Mouse (Mus musculus) layer of hippocampus, adult 18-20 months (tissue): Measurements from ENCODE around the gene Map1lc3a. TPM values are rescaled to one million over a fixed set of nuclear protein-coding genes. Genes with fewer than 3 reads are reported as not detected.

Source experiments
- DNase-seq, 2 experiments: peaks; one replicate each; pipeline ENCODE4 v3.0.0; 2022; ENCODE audit warnings: low spot score in 2 of 2
- long read RNA-seq: library from polyadenylated mRNA; stranded (forward); transcript quantifications from one replicate; pipeline ENCODE4 v2.0.0, GENCODE M21; 2021
- total RNA-seq, 2 experiments: library from RNA; stranded (reverse); gene quantifications; 2 replicates each; pipeline ENCODE4 v1.2.3; 2021

Map1lc3a gene
- total RNA-seq, result 100 to 1,000 TPM; 245 to 249 TPM
- long read RNA-seq, transcript Map1lc3a-203 (3 exons, 826 nt), result minor isoform, 16 of 81 reads
- long read RNA-seq, transcript Map1lc3a-201 (4 exons, 1,112 nt), result major isoform, 60 of 81 reads
- long read RNA-seq, partial matches to known transcripts, result 4 of 81 reads
- long read RNA-seq, other reads (novel, unspliced or antisense), result 1 of 81 reads

- DNase-seq, result peak; percentile 97 to 98
Observed at GRCm38 (mm10) chr2:155276195-155276594, at the start of gene Map1lc3a. Gene Map1lc3a (plus strand): TSS chr2:155276297.

GRCm38 (mm10) chr2:155235746-155236361 lies 40.2 kb upstream of the Map1lc3a start:
- no peak for DNase-seq

GRCm38 (mm10) chr2:155236362-155236992 lies 39.6 kb upstream of the Map1lc3a start, which contains the start of gene Dynlrb1:
Gene Dynlrb1 (plus strand): TSS chr2:155236533.
- DNase-seq, result peak; percentile 97 to 100

GRCm38 (mm10) chr2:155237276-155237675 lies 38.8 kb upstream of the Map1lc3a start:
- DNase-seq, result no peak

DNA sequence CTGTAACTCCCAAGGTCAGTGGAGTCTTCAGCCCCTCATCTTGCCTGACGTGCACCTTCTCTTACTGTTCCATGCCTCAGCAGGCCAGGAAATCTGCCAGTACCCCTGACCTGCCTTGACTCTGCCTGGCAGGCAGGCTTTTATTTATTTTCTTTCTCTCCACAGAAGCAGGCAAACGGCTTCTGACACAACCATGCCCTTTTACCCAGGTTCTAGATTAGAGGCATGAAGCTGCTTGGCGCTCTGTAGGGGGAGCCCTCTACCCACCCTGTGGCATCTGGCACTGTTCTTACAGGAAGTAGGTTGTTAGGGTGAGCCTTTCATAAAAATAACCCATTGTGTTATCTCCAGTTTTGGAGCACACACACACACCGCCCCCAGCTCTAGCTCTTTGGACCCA lies 35.2 kb upstream of the Map1lc3a start:
- DNase-seq, result no peak

DNA sequence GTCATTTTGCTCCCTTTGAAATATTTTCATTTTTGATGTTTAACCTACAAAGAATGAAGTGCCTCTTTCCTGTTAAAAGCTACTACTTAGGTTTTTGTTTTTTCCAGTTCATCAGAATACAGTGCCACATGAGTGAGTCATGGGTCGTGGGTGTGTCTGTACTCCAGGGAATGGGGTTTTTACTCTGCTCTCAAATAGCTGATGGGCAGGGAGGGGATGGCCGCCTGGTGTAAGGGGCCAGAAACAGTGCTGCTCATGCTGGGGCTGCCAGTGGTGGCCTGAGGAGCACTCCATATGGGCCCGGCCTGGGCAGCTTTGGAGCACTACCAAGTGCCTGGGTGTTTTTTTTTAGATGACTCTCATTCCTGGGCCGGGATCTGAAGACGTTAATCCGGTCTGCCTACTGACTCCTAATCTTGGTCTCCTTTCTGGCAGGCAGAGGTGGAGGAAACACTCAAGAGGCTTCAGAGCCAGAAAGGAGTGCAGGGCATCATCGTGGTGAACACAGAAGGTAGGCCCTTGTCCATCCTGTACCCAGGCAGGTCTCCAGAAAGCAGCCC lies 33.7 kb upstream of the Map1lc3a start:
- DNase-seq, result no peak

- DNase-seq, result no peak
Observed at GRCm38 (mm10) chr2:155246231-155246630, 29.9 kb upstream of the Map1lc3a start.

- DNase-seq, result no peak
Observed at GRCm38 (mm10) chr2:155248206-155248605, 27.9 kb upstream of the Map1lc3a start.

- DNase-seq, result no peak
Observed at GRCm38 (mm10) chr2:155248718-155249117, 27.4 kb upstream of the Map1lc3a start.

GRCm38 (mm10) chr2:155249588-155249987 lies 26.5 kb upstream of the Map1lc3a start:
- no peak for DNase-seq

- no peak for DNase-seq
Observed at GRCm38 (mm10) chr2:155265526-155265925, 10.6 kb upstream of the Map1lc3a start.

- no peak for DNase-seq
Observed at GRCm38 (mm10) chr2:155266896-155267295, 9.2 kb upstream of the Map1lc3a start.

DNA sequence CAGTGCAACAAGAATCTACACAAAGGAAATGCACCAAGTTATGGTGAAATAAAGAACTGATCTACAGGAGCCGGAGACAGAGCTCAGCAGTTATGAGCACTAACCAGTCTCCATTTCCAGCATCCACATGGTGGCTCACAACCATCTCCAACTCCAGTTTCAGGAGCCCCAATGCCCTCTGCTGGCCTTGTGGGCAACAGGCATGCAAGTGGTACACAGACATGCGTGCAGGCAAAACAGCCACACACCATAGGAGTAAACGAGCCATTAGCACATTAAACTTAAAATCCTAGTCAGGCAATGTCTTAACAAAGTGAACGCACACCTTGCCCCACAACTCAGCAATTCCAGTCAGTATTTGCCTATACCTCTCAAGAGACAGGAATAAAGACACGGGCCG lies 4.1 kb upstream of the Map1lc3a start:
- no peak for DNase-seq

DNA sequence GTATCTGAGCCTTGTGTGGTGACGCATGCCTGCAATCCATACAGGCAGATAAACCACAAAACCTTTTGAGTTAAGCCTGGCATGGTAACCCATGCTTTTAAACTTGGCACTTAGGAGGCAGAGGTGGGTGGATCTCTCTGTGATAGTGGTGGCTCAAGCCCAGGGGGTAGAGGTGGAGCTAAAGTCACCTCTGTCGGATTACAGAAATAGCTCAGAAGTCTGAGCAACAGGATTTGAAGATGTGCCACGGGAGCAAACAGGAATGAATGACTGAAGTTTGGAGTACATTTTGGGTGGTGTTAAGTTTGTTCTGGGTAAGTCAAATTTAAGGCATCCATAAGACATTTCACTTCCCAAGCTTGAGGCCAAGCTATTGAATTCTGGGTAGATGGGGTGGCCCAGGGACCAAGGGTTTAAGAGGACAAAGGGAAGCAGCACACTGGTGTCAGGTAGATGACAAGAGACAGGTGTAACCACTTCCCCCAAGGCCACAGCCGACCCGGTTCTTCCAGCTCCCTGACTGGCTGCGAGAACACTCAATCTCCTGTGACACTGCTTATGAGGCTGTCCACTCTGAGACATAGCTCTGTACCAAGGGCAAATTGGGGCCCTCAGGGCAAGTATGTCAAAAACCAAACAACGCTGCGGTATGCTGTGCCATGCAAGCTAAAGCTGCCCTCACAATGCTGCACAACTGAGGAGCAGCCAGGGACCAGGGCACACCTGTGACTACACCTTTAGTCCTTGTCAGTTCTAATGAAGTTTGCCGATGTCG lies 3.5 kb upstream of the Map1lc3a start:
- no peak for DNase-seq

DNA sequence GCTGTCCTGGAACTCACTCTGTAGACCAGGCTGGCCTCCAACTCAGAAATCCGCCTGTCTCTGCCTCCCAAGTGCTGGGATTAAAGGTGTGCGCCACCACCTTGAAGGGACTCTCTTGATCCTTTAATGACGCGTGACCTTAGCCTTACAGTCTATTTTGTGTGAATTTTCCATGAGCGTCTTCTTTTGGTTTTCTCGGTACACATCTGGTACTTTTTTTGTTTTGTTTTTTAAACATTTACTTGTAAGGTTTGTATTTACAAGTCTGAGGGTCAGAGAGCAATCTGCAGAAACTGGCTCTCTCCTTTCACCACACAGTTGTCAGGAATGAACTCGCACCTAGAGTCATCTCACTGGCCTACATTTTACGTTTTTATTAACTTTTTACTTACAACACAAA lies 2.5 kb upstream of the Map1lc3a start:
- DNase-seq, result no peak

DNA sequence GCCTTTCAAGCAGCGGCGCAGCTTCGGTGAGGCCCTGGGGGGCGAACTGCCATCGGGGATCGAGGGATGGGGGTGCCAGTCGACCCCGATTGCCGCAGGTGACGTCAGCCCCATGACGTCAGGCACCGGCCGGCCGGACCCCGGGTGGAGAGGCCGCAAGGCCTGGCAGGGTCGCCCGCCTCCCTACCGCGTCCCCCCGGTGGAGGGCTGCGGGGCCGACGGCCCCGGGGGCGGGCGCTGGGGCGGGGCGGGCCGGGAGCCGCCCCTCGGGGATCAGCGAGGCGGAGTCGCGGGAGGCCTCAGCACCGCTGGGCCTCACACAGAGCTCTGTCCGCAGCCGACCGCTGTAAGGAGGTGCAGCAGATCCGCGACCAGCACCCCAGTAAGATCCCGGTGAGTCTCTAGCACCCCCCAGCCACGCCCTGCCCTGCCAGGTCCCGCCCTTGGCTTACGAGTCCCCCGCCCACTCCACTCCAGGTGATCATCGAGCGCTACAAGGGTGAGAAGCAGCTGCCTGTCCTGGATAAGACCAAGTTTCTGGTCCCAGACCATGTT lies 601 bp downstream of the Map1lc3a start:
- peak in 1 of 2 experiments; percentile 57 for DNase-seq

DNA sequence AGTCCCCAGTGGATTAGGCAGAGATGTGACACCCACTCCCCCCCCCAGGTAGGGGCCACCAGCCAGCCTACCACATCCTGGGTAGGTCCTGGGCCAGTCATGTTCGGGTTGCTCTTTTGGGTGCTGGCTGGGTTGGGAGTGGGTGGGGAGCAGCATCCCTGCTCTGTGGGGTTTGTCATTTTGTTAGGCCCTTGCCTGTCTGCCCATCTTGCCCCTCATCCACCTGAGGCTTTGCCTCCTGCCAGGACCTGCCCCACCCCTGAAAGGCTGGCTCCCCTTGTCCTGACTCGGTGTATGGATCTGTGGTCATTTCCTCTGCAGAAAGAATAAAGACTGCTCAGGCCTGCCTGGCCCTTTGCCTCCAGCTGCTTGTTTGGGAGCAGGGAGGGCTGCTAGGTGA lies 1.6 kb downstream of the Map1lc3a start:
- no peak for DNase-seq

DNA sequence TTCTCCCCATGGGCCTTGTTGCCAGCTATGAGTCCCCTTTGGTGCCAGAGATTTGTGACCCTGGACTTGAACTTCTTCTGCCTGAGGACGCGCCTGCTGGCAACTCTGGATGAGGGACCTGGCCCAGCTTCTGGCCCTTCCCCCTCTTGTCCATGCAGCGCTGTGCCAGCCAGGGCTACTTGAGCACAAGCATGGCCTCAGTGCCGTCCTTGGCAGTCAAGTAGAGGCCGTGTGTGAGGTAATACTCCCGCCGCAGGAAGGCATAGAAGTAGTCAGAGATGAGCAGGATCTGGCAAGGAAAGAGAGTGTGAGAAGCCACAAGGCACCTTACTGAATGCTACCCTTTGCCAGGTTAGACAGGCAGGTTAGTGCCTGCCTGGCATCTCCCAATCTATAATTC lies 2.3 kb downstream of the Map1lc3a start:
- DNase-seq, result no peak

DNA sequence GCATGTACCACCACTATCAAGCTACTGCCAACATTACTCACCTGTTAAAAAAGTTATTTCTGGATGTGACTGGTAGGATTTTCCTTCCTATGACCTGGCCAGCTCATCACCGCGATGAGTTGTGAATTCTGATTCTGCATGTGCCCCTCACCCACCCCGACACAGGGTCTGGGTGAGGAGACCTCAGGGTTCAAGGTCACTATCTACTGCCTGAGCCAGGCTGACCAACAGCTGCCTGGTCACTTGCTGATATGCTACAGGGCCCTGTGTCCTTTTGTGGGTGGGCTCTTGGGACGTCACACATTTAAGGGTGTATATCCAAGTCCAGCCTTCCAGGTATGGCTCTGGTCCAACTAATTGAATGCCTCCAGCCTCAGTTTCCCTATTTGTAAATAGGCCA lies 3.1 kb downstream of the Map1lc3a start:
- no peak for DNase-seq

DNA sequence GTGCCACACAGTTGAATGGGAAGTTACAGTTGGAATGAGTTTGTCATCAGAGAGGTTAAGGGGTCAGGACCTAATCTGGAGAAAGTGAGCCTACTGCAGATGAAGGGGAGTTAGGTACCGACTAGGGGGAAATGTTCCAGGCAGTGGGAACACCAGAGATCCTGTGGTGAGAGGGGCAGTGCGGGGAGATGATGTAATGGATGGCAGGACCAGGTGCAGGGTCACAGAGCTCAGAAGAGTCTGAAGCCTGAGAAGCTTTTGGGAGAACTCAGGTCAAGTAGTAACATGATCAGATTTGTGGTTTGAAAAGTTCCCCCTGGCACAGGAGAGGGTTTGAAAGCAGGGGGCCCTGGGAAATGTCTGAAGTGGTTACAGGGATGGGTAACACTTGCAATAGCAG lies 4.0 kb downstream of the Map1lc3a start:
- DNase-seq, result no peak

- no peak for DNase-seq
Observed at GRCm38 (mm10) chr2:155283793-155284192, 7.7 kb downstream of the Map1lc3a start.
